Mouse (Mus musculus) hematopoietic multipotent progenitor cell, adult 10-12 weeks (in vitro differentiated cells): ENCODE data around the gene Cox10. TPM values are rescaled to one million over a fixed set of nuclear protein-coding genes. Genes with fewer than 3 reads are reported as not detected.

ENCODE experiments used
- polyA plus RNA-seq: library from polyadenylated mRNA; stranded (reverse); fragments of >175 nt; gene quantifications from 2 replicates; pipeline ENCODE4 v1.2.3, GENCODE M21; 2012; ENCODE audit warnings: low replicate concordance

The Cox10 gene
- polyA plus RNA-seq = 9.6 and 18.3 TPM in 2 replicates

DNA sequence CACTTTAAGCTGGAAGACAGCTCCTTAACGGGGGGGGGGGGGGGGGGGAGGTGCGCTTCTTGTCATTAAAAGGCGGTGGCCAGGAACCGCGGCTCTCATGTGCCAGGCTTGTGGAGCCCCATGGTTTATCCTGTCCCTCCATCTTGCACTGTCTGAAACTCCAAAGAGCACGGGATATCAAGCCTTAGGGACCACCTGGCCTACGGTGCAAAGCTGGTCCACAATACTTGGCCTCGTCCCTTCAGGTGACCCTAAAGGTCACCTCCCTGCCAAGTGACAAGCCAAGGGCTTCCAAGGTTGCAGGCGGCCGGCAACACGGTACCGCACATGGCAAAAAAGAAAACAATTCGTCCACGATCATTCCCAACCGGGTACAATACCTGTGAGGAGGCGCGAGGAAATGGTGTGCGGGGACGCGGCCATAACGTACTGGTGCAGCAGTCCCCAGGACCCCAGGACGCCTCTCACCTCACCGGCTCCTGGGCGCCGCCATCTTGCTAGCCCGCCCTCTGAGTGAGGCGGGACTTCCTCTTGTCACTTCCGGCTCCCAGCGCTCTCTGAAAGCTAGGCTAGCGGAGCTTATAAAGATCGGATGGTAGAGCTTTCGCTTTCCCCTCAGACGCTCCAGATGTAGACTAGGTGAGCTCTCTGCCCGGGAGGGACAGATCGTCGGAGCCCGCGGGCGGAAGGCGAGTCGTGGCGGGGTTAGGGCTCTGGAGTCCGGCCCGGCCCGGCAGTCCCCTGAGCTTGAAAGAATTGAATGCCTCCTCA is at the start of gene Cox10:
TSS of gene Cox10 (minus strand) at position 513 of the 771 bp plus-strand sequence.

DNA sequence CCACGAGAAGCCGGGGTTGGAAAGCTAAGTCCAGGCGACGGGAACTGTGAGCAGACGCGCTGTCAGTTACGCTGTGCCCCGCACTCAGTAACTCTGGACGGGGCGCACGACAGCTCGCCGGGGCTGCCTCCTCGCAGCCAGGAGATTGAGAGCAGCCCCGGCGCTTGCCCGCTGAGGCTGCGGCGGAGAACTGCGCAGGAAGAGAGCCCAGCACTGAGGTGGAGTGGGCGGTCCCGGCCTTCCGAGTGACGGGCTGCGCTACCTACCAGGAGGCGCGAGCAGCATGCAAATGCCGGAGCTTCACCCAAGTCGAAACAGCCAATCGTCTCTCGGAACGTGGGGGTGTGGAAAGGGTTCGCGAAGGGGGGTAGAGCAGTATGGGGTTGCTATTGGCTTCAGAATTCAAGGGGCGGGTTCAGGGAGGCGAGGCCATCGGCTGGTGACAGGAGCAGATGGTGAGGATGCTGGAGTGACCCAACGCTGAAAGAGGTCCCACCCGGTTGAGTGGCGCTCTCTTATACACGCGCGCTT is 157.1 kb downstream of the Cox10 start, which contains the start of gene Hs3st3b1:
TSS of gene Hs3st3b1 (minus strand) at position 200 of the 531 bp plus-strand sequence.

Other genes starting within 250 kb of the Cox10 start
- gene Hs3st3b1, start 157.2 kb downstream of the Cox10 start, polyA plus RNA-seq = 10.6 and 26.2 TPM in 2 replicates